Mouse (Mus musculus) stomach, postnatal 0 days (tissue): ENCODE results near the gene Mtfmt.

Source experiments
- CTCF ChIP-seq: IDR thresholded peaks from 2 replicates; pipeline ENCODE4 v1.5.1; 2016; ENCODE audit warnings: antibody characterized with exemption, low read depth, mild to moderate bottlenecking, moderate library complexity
- EP300 ChIP-seq: optimal IDR thresholded peaks from 2 replicates; pipeline ENCODE3; 2016; ENCODE audit warnings: antibody characterized with exemption

GRCm38 (mm10) chr9:65407861-65408260 is 27.7 kb upstream of the Mtfmt start:
- TF ChIP-seq EP300 (no peak), CTCF (no peak)
